Mouse (Mus musculus) thymus, adult 2 months (tissue): ENCODE measurements around the gene Irs1. TPM values are rescaled to one million over a fixed set of nuclear protein-coding genes. Genes with fewer than 3 reads are reported as not detected.

ENCODE experiments used
- DNase-seq: peaks from one replicate; pipeline ENCODE4 v3.0.0; 2021
- H3K27ac ChIP-seq: fragments of 200-500 bp; 2 replicates; pipeline ENCODE4 v1.5.1; 2012; ENCODE audit warnings: low read length, control low read depth; ENCODE audit not compliant: control insufficient read depth, insufficient read depth
- H3K27me3 ChIP-seq: fragments of 200-500 bp; 2 replicates; pipeline ENCODE4 v1.6.1; 2012; ENCODE audit warnings: mild to moderate bottlenecking, low read length, moderate library complexity, mixed read lengths; ENCODE audit not compliant: control insufficient read depth, insufficient read depth
- H3K36me3 ChIP-seq: fragments of 200-500 bp; 2 replicates; pipeline ENCODE4 v1.6.1; 2012; ENCODE audit warnings: mild to moderate bottlenecking, low read length, moderate library complexity; ENCODE audit not compliant: control insufficient read depth, insufficient read depth
- H3K4me1 ChIP-seq: fragments of 200-500 bp; replicated peaks from 2 replicates; pipeline ENCODE4 v1.6.1; 2012; ENCODE audit warnings: low read length; ENCODE audit not compliant: control insufficient read depth, insufficient read depth
- H3K4me3 ChIP-seq: fragments of 200-500 bp; 2 replicates; pipeline ENCODE4 v1.5.1; 2012; ENCODE audit warnings: mild to moderate bottlenecking, low read length, control low read depth, moderate library complexity; ENCODE audit not compliant: control insufficient read depth, insufficient read depth
- CTCF ChIP-seq: fragments of 200-500 bp; IDR thresholded peaks from 2 replicates; pipeline ENCODE4 v1.5.1; 2012; ENCODE audit warnings: mild to moderate bottlenecking, control low read depth, low read length, moderate library complexity, borderline replicate concordance; ENCODE audit not compliant: control insufficient read depth, poor library complexity, insufficient read depth; ENCODE audit errors: extremely low read depth
- POLR2A ChIP-seq: fragments of 200-500 bp; IDR thresholded peaks from 2 replicates; pipeline ENCODE4 v1.6.1; 2012; ENCODE audit warnings: mild to moderate bottlenecking, low read length, control low read depth, moderate library complexity; ENCODE audit not compliant: control insufficient read depth, poor library complexity, insufficient read depth; ENCODE audit errors: extremely low read depth
- WGBS: fragments of 180-500 bp; shearing (Covaris S2); methylation state at CpG from one replicate; pipeline ENCODE4 v1.1.7; 2018; 5-methylcytosine and 5-hydroxymethylcytosine counted together
- polyA plus RNA-seq: library from polyadenylated mRNA; depleted of rRNA; stranded (reverse); fragments of >200 nt; gene quantifications from 2 replicates; pipeline ENCODE4 v1.2.3, GENCODE M21; 2012

Irs1 gene
- polyA plus RNA-seq, 1 experiment = 1.8 TPM

DNA sequence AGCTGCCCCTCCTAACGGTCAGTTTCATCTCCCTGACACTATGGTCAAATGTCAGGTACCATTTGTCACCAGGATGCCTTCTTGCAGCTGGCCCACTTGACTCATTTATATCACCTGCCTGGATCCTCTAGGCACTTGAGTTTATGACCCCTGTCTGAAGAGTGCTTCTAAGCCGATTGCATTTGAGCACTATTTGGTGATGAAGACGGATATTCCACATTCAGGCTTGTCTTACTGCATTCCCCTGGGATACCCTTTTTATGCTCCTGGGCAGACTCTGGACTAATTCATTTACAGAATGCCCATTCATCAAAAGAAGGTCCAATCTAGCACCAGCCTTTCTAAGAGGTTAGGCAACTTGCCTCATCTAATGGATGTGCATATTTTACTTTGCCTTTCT lies 13.3 kb upstream of the Irs1 start:
- no peak for DNase-seq
- 81% methylated on average over 3 of the region's 3 CpGs for WGBS

DNA sequence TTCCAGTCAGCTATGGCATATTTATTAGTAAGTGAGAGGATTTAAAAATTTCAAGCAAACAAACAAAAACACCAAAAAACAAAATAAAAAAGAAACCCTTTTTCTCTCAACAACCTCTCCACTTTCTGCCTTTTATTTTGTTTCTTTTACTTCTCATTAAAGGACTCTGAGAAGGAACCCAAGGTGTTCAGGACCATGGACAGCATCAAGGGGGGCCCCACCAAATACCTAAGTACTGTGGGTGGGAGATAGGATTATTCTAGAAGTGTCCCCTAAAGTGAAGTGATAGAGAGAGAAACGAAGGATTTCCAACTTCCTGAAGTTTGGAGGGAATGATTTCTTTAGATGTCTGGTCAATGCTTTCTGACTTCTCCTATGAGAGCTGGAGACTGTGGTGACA lies 7.4 kb upstream of the Irs1 start:
- no peak overlapping the region for H3K27ac ChIP-seq
- TF ChIP-seq POLR2A (no peak), CTCF (no peak)
- H3K4me1 ChIP-seq = no peaks in the 10 kb centered on the region
- H3K27me3 ChIP-seq = no peaks in the 10 kb centered on the region
- no peak overlapping the region for H3K4me3 ChIP-seq
- 23% methylated on average over 1 of the region's 1 CpGs for WGBS
- no peaks in the 10 kb centered on the region for H3K36me3 ChIP-seq
- DNase-seq = no peak

More for the DNA sequence above, 13.3 kb upstream of the Irs1 start:
- Histone ChIP-seq H3K4me1 (no peaks in the 10 kb centered on the region), H3K36me3 (no peaks in the 10 kb centered on the region), H3K4me3 (no peak overlapping the region), H3K27me3 (no peaks in the 10 kb centered on the region), H3K27ac (no peak overlapping the region)
- TF ChIP-seq POLR2A = no peak
- no peak for TF ChIP-seq CTCF

DNA sequence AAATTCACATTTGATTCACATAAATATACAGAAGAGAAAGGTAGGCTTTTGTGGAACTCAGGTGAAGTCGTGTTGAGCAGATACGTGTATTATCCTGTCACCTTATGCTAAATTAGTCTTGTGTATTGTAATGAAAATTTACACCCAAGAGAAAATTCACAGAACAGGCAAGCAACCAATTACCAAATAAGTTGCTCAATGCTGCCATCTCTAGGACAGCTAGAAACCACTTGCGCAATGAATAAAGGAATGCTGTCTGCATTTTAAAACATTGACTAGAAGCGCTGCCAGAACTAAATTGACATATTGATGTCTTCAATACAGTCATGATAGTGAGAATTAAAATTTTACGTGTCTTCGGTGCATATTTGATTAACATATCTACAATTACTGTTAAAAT lies 2.9 kb upstream of the Irs1 start:
- TF ChIP-seq POLR2A = no peak
- no peak for TF ChIP-seq CTCF
- H3K4me3 ChIP-seq = no peak overlapping the region
- WGBS = 10% methylated on average over 6 of the region's 6 CpGs
- peaks cover 24% of the 10 kb centered on the region for H3K27me3 ChIP-seq
- H3K4me1 ChIP-seq = peaks cover 16% of the 10 kb centered on the region
- H3K27ac ChIP-seq = no peak overlapping the region
- peak; percentile 26 for DNase-seq
- no peaks in the 10 kb centered on the region for H3K36me3 ChIP-seq

DNA sequence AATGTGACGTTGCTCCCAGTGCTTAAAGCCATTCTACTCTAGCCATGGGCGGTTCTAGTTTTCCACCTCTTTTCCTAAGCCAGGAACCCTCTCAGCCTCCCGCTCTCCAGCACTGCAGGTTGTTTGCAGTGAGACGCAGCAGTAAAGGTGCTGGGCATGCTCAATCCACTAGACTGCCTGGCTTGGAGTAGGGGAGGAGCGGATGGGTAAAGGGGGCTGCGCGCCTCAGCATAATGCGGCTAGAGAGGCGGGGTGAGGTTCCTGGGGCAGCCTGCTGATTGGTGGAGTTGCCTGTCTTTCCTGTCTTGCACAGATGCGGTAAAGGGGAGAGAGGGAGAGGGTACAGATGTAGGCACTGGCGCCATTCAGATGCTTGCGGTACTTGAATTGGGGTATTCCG lies 1.6 kb upstream of the Irs1 start:
- 4% methylated on average over 13 of the region's 13 CpGs for WGBS
- peaks cover 16% of the 10 kb centered on the region for H3K4me1 ChIP-seq
- peak; percentile 41 for DNase-seq
- no peak overlapping the region for H3K27ac ChIP-seq
- TF ChIP-seq CTCF (no peak), POLR2A (no peak)
- H3K4me3 ChIP-seq = no peak overlapping the region
- peaks cover 24% of the 10 kb centered on the region for H3K27me3 ChIP-seq
- no peaks in the 10 kb centered on the region for H3K36me3 ChIP-seq

DNA sequence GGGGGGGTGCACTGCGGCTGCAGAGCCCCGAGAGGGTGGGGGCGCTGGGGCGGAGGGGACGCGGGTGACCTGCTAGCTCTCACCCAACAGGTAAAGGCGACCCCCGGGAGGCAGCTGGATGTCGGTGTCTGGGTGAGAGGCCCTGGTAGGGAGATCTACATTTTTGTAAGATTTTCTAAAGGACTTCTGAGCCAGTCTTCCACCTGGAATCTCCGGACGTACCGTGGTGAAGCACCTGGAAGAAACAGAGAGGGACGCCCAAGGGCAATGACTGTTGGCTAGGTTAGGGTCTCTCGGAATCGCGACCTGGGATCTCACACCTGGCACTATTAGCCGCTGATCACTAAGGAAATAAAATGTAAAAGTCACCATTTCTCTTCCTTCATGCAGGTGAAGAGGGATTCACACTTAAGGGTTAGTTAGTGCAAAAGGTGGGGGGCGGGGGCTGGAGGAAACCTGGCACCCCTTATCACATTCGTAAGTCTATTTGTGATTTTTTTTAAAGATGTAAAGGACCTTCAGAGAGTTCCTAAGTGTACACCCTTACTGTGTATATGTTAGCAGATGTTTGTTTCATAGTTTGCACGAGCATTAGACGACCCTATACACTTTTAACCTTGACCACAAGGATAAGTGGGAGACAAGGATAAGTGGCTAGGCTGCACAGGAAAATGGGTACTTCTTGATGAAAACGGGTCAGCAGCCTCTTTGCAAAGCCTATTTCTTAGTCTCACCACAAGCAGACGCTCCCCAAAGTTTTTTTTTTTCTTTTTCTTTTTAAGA lies 905 bp upstream of the Irs1 start:
- WGBS = 6% methylated on average over 23 of the region's 23 CpGs
- peaks cover 16% of the 10 kb centered on the region for H3K4me1 ChIP-seq
- no peak for DNase-seq
- TF ChIP-seq POLR2A = no peak
- no peak for TF ChIP-seq CTCF
- peaks cover 24% of the 10 kb centered on the region for H3K27me3 ChIP-seq
- H3K36me3 ChIP-seq = no peaks in the 10 kb centered on the region
- no peak overlapping the region for H3K27ac ChIP-seq
- H3K4me3 ChIP-seq = 0 out of 2 replicates have a peak overlapping the region, but pooled peaks have one; percentile 45

DNA sequence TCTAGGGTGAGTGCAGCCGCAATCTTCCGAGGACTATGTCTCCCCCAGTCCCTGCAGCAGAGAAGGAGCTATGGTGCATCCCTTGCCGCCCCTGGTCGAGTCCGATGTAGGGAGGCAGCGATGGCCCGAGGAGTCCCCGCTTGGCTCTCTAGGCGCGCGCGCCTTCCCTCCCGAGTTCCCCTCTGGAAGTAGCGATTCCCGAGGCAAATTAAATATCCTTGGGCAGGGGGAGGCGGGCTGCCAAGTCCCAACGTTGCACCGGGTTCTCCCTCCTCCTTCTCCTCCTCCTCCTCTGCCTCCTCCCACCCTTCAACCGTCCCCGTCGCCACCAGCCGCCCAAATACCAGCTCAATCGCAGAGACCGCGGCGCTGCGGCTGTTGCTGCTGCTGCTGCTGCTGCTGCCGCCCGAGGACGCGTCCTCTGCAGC lies 479 bp downstream of the Irs1 start:
- TF ChIP-seq POLR2A (peak; percentile 12; the same call in 1 of the 2 replicates), CTCF (no peak)
- no peak overlapping the region for H3K27ac ChIP-seq
- WGBS = 1% methylated on average over 31 of the region's 31 CpGs

More for the DNA sequence above, 479 bp downstream of the Irs1 start:
- peaks cover 16% of the 10 kb centered on the region for H3K4me1 ChIP-seq
- H3K27me3 ChIP-seq = peaks cover 24% of the 10 kb centered on the region
- DNase-seq = peak; percentile 18
- H3K4me3 ChIP-seq = peak overlapping the region; percentile 45
- H3K36me3 ChIP-seq = no peaks in the 10 kb centered on the region
